Mouse (Mus musculus) myocyte (in vitro differentiated cells): Measurements from ENCODE around the gene Smim17. TPM values are rescaled to one million over a fixed set of nuclear protein-coding genes. Genes with fewer than 3 reads are reported as not detected.

Experiments
- H3K27me3 ChIP-seq: one replicate; pipeline ENCODE4 v1.6.1; 2011; ENCODE audit not compliant: control insufficient read depth, insufficient read depth, insufficient read length
- H3K36me3 ChIP-seq: one replicate; pipeline ENCODE4 v1.6.1; 2011; ENCODE audit not compliant: control insufficient read depth, insufficient read depth
- H3K4me2 ChIP-seq: one replicate; pipeline ENCODE4 v1.6.1; 2011; ENCODE audit warnings: low read depth, control low read depth
- H3K4me3 ChIP-seq: one replicate; pipeline ENCODE4 v1.5.1; 2011; ENCODE audit warnings: mild to moderate bottlenecking, control low read depth, moderate library complexity
- H3K79me2 ChIP-seq: one replicate; pipeline ENCODE4 v1.6.1; 2011; ENCODE audit not compliant: control insufficient read depth, insufficient read depth
- H3ac ChIP-seq: one replicate; pipeline ENCODE4 v1.6.1; 2011; ENCODE audit not compliant: control insufficient read depth, insufficient read length
- CEBPB ChIP-seq: IDR thresholded peaks from 2 replicates; pipeline ENCODE4 v1.6.1; 2011; ENCODE audit warnings: mild to moderate bottlenecking, moderate library complexity; ENCODE audit not compliant: poor library complexity, insufficient read depth, severe bottlenecking
- E2F4 ChIP-seq: IDR thresholded peaks from one replicate; pipeline ENCODE4 v1.6.1; 2011; ENCODE audit warnings: mild to moderate bottlenecking, control low read depth, moderate library complexity; ENCODE audit not compliant: insufficient read depth
- MAX ChIP-seq: IDR thresholded peaks from one replicate; pipeline ENCODE4 v1.6.1; 2011; ENCODE audit warnings: low read depth, mild to moderate bottlenecking, control low read depth
- MYOD1 ChIP-seq, 3 experiments: IDR thresholded peaks; one replicate each; pipeline ENCODE4 v1.6.1; 2011; ENCODE audit warnings: control low read depth in 2 of 3, low read depth in 2 of 3, mild to moderate bottlenecking in 2 of 3, moderate library complexity in 1 of 3; ENCODE audit not compliant: insufficient read length in 2 of 3, control insufficient read depth in 1 of 3
- MYOG ChIP-seq, 3 experiments: IDR thresholded peaks; one replicate each; pipeline ENCODE4 v1.6.1; 2011; ENCODE audit warnings: control low read depth in 2 of 3, low read depth in 2 of 3, mild to moderate bottlenecking in 2 of 3; ENCODE audit not compliant: insufficient read length in 2 of 3, control insufficient read depth in 1 of 3, insufficient read depth in 1 of 3
- POLR2A ChIP-seq: IDR thresholded peaks from one replicate; pipeline ENCODE4 v1.6.1; 2011; ENCODE audit warnings: low read depth, mild to moderate bottlenecking, control low read depth, moderate library complexity; ENCODE audit not compliant: insufficient read length
- POLR2AphosphoS2 ChIP-seq: IDR thresholded peaks from one replicate; pipeline ENCODE4 v1.6.1; 2011; ENCODE audit warnings: low read depth, control low read depth; ENCODE audit not compliant: insufficient read length
- REST ChIP-seq: IDR thresholded peaks from one replicate; pipeline ENCODE4 v1.6.1; 2011; ENCODE audit warnings: mild to moderate bottlenecking, control low read depth, moderate library complexity; ENCODE audit not compliant: insufficient read depth, insufficient read length
- SRF ChIP-seq: IDR thresholded peaks from one replicate; pipeline ENCODE4 v1.6.1; 2011; ENCODE audit warnings: low read depth; ENCODE audit not compliant: control insufficient read depth, insufficient read length
- TCF12 ChIP-seq: IDR thresholded peaks from one replicate; pipeline ENCODE4 v1.6.1; 2011; ENCODE audit warnings: mild to moderate bottlenecking, control low read depth; ENCODE audit not compliant: poor library complexity, insufficient read depth, severe bottlenecking
- TCF3 ChIP-seq: IDR thresholded peaks from one replicate; pipeline ENCODE4 v1.6.1; 2011; ENCODE audit warnings: low read depth, control low read depth; ENCODE audit not compliant: insufficient read length
- USF1 ChIP-seq: IDR thresholded peaks from one replicate; pipeline ENCODE4 v1.6.1; 2011; ENCODE audit warnings: low read depth, mild to moderate bottlenecking, control low read depth, moderate library complexity
- polyA plus RNA-seq: library from polyadenylated mRNA; unstranded; fragments of >200 nt; fragmentation: generic; extraction: Trizol; gene quantifications from one replicate; pipeline ENCODE4 v1.2.1, GENCODE M21; 2012; ENCODE audit warnings: missing spikeins

Smim17 gene
- polyA plus RNA-seq, 1 experiment, result not detected

DNA sequence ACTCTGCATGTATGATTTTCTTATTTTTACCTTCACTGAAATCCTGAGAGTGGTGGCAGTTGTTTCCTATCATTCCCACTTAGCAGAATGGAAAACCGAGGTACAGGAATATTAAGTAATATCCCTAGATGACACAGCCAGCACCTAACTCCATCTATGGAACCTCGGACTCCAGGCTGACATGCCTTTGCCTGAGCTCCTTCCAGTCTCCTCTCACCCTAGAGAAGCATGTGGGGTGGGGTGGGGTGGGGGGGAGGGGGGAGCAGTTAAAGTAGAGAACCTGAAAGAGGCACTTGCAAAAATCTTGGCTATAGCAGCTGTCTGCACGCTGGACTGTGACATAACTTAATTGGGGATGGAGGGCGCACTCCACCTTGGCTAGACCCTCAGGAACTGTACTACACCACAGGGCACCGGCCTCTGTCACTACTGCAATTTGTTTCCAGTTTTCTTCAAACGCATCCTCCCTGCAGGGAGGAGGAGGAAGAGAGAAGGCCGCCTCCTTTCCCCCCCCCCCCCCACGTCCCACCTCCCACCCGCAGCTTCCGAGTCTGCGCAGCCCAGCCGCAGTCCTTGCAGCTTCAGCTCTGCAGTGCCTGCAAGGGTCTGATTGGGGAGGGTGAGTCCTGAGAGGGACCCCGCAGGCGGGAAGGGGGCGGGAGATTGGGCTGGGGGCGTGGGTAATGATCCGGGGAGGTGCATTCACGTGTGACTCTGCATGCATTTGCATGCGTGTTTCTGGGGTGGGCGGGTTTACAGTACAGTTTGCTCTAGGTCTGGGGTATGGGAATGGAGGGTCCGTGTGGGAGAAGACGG lies 16.3 kb downstream of the Smim17 start:
- Histone ChIP-seq H3K4me3 (no peak overlapping the region), H3K4me2 (no peak overlapping the region), H3K27me3 (no peaks in the 10 kb centered on the region), H3ac (no peak overlapping the region), H3K79me2 (no peaks in the 10 kb centered on the region), H3K36me3 (no peaks in the 10 kb centered on the region)
- TF ChIP-seq MYOD1 (IDR thresholded peaks at IDR 0.05; ENCODE audit: control insufficient read depth in 1 of 3, insufficient read length in 2 of 3, low read depth in 2 of 3) (no peak), MAX (no peak), MYOG (IDR thresholded peaks at IDR 0.05; ENCODE audit: control insufficient read depth in 1 of 3, insufficient read depth in 1 of 3, insufficient read length in 2 of 3, low read depth in 2 of 3) (no peak)

DNA sequence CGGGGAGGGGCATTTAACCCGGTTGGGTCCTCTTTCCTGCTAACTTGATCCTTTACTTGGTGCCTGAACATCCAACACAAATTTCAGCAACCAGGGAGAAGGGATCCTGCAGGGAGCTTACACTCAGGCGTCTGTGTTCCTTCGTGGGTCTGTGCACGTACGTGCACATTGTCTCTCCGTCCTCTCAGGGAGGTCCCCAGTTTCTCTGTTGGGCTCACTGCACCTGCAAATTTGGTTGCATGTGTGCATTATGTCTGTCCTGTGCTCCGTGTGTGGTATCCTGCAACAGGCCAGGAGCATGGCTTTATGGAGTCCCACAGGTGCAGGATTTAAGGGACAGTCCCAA lies 16.9 kb downstream of the Smim17 start:
- Histone ChIP-seq H3ac (no peak overlapping the region), H3K4me3 (no peak overlapping the region), H3K4me2 (no peak overlapping the region), H3K27me3 (no peaks in the 10 kb centered on the region), H3K36me3 (no peaks in the 10 kb centered on the region), H3K79me2 (no peaks in the 10 kb centered on the region)
- no peak for TF ChIP-seq SRF
- no peak for TF ChIP-seq REST
- no peak for TF ChIP-seq POLR2A
- TF ChIP-seq TCF3, result no peak
- no peak for TF ChIP-seq MAX
- no peak for TF ChIP-seq E2F4
- no peak for TF ChIP-seq TCF12
- TF ChIP-seq MYOG (IDR thresholded peaks at IDR 0.05; ENCODE audit: control insufficient read depth in 1 of 3, insufficient read depth in 1 of 3, insufficient read length in 2 of 3, low read depth in 2 of 3), result no peak
- no peak for TF ChIP-seq CEBPB
- no peak for TF ChIP-seq POLR2AphosphoS2
- no peak for TF ChIP-seq USF1
- no peak for TF ChIP-seq MYOD1 (IDR thresholded peaks at IDR 0.05; ENCODE audit: control insufficient read depth in 1 of 3, insufficient read length in 2 of 3, low read depth in 2 of 3)

DNA sequence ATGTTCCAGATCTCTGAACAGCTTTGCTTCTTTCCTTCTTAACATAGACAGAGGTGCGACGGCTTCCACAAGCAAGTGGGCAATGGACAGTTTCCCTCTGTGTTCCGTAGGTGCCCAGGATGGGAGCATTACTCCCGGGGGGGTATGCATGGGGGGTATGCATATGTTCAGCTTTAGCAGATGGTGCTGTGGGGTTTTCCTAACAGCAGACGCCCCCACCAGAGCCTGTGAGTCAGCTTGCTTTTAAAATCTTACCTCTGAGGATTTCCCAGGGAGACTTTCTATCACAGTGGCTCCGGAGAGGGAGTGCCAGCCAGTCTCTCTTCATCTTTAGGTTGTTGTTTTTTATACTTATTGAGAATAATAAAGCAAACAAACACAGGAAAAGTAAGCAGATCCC lies 21.4 kb downstream of the Smim17 start:
- H3K36me3 ChIP-seq, result no peaks in the 10 kb centered on the region
- H3ac ChIP-seq, result no peak overlapping the region
- no peaks in the 10 kb centered on the region for H3K79me2 ChIP-seq
- TF ChIP-seq SRF (no peak), MYOG (IDR thresholded peaks at IDR 0.05; ENCODE audit: control insufficient read depth in 1 of 3, insufficient read depth in 1 of 3, insufficient read length in 2 of 3, low read depth in 2 of 3) (no peak), USF1 (no peak), POLR2AphosphoS2 (no peak)
- H3K4me2 ChIP-seq, result no peak overlapping the region
- H3K4me3 ChIP-seq, result no peak overlapping the region
- no peaks in the 10 kb centered on the region for H3K27me3 ChIP-seq

DNA sequence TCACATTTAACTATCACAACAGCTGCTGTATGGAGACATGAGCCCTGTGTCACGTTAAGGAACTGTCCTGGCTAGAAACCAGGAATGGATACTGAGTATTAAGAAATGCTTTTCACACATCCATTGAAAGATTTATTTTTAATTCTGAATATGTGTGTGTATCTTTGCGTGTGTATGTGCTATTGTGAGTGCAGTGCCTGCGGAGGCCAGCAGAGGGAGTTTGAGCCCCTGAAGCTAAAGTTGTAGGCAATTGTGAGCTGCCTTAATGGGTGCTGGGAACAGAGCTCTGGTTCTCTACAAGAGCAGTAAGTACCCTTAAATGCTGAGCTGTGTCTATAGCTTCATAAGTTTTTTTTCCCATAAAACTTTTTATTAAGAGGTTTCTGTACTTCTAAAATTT lies 30.9 kb downstream of the Smim17 start:
- Histone ChIP-seq H3ac (no peak overlapping the region), H3K4me2 (no peak overlapping the region)
- TF ChIP-seq SRF, result no peak

DNA sequence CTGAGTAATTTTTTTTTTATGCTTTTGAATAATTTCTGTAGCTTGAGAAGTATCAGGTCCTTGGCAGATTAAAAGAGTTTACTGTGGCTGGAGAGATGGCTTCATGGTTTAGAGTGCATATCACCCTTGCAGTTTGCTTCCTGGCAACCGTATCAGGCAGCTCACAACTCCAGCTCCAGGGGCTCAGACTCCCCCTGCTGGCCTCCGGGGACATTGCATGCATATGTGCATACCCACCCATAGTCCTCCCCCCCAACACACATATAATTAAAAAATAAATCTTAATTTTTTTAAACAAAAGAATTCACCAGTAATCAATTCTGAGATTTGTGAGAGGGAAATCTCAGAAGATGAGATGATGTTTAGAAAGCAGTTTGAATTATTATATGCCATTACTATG lies 31.8 kb downstream of the Smim17 start:
- no peaks in the 10 kb centered on the region for H3K36me3 ChIP-seq
- TF ChIP-seq MAX (no peak), TCF12 (no peak), CEBPB (no peak), TCF3 (no peak), POLR2AphosphoS2 (no peak), SRF (no peak), REST (no peak), POLR2A (no peak), MYOG (IDR thresholded peaks at IDR 0.05; ENCODE audit: control insufficient read depth in 1 of 3, insufficient read depth in 1 of 3, insufficient read length in 2 of 3, low read depth in 2 of 3) (no peak), MYOD1 (IDR thresholded peaks at IDR 0.05; ENCODE audit: control insufficient read depth in 1 of 3, insufficient read length in 2 of 3, low read depth in 2 of 3) (no peak), E2F4 (no peak)
- no peaks in the 10 kb centered on the region for H3K27me3 ChIP-seq

More for the DNA sequence above, 30.9 kb downstream of the Smim17 start:
- Histone ChIP-seq H3K36me3 (no peaks in the 10 kb centered on the region), H3K79me2 (no peaks in the 10 kb centered on the region), H3K4me3 (no peak overlapping the region), H3K27me3 (no peaks in the 10 kb centered on the region)

More for the DNA sequence above, 31.8 kb downstream of the Smim17 start:
- Histone ChIP-seq H3K79me2 (no peaks in the 10 kb centered on the region), H3K4me3 (no peak overlapping the region), H3K4me2 (no peak overlapping the region), H3ac (no peak overlapping the region)
